Mouse (Mus musculus) testis, postnatal 14 days (tissue): Measurements from ENCODE around the gene Cd300lg.

Experiments
- DNase-seq: peaks from one replicate; pipeline ENCODE4 v3.0.0; 2021; ENCODE audit warnings: low spot score

Cd300lg gene

DNA sequence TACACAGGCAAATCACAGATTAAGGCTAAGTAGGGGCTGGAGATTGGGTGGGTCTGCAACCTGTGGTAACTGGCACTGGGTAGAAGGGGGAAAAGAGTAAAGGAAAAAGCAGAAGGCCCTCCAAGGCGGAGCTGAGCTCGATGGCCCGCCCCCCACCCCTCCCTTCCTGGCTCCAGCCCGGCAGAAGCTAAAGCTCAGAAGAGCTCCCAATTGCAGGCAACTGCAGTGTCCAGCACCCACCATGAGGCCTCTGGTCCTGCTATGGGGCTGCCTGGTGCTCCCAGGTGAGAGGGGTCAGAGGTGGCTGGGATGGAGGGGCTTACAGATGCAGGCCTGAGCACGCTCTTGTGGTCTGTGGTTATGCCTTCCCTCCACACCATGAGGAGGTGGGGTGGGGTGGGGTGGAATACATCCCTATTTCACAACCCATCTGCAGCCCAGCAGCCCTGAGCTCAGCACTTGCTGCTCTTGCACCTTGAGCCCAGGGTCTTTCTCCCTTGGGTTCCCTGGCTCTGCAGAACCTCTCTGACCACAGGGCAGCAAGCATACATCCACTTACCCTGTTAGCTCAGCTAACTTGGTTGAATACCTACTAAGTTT, at the start of gene Cd300lg:
Cd300lg (plus strand) TSS at position 160 of the 600 bp plus-strand sequence.
- no peak for DNase-seq

DNA sequence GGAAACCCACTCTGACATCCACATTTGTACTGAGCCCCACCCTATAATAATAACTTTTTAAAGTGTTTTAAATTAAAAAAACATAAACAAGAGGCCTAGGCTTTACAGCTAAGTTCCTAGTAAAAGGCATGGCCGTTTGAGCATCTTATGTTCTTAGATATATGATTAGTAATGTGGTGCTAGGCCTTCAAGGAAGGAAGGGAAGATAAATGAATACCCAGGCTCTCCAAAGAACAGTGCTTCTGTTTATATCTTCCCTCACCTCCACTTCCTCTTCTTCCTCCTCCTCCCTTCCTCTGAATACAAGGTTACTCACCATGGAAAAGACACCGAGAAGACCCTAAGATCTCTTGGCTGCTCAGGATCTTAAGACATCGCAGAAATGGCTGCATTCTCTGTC, 49.5 kb upstream of the Cd300lg start:
- DNase-seq = no peak

DNA sequence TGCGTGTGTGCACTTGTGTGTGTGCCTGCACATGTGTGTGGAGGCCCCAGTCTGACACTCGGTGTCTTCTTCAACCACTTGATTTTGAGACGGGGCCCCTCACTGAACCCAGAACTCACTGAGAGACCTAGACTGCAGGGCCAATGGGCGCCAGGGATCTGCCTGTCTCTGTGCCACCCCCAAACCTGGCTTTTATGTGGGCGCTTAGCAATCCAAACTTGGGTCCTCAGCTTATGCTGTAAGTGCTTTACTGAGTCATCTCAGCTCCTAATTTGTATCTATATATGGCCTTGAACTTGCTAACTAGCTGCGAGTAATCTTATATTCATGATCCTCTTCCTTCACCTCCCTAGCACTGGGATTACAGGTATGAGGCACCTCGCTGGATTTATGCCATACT, 48.9 kb upstream of the Cd300lg start:
- DNase-seq = no peak

DNA sequence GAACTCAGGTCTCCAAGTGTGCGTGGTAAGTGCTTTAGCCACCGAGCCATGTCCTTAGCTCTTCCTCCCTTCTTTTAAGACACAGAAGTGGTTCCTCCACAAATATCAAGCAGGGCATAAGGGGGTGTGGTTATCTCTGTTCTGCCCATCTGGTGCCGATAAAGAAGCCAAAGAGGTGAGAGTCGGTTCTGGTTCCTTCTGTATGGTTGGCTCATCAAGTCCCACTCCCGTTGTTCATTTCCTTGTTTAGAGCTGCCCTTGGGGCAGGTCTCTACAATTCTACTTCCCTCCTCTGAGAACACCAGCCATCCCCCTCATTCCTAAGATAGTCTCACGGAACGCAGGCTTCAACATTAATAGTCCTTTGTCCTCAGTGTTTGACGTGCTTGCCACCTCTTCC, 47.2 kb upstream of the Cd300lg start:
- peak; percentile 48 for DNase-seq

DNA sequence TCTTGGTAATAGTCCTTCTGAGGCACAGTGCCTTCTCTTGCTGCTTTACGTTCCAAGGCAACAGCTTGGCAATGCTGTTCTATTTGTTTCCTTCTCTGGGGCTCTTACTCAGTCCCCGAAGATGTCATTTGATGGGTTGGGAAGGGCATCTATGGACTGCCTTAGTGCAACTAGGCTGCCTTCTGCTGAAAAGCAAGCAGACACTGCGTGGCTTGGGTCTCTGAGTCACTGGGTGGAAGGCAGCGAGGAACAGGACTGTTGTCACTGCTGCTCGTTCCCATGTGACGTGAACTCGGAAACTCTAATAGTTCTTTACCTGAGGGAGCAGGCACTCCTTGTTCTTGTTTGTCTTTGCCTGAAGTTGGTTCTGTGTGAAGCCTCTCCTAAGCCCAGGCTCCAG, 45.4 kb upstream of the Cd300lg start:
- no peak for DNase-seq

DNA sequence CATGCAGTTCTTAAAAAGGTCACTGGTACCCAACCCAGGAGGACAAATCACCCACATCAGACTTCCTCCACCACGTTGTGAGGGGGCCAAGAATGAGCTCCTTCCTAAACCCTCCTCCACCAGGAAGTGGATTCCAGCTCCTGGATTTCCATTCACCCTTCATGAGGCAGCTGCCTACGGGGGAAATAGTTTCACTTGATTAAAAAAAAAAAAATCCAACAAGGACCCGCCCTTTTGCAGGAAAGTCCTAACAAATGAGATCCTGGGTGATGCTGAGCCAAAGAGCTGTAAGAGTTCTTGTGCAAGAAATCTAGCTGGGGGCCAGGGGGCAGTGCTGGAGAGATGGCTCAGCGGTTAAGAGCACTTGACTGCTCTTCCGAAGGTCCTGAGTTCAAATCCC, 43.1 kb upstream of the Cd300lg start:
- DNase-seq = no peak

DNA sequence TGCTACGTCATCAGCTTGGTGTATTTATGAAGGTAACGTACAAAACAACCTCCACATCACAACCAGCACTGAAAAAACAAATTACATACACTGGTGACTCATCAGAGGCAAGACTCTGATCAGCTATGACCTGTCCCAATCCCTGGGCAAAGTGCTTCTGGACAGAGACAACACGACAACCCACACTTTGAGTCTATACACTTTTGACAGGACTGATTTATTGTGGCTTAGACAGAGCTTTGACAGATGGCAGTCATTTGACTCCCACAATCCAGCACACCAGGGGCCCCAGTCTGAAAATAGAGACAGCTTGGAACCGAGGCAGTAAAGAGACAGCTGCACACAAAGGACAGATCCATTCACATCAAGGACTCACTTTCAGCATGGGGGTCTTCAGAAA, 41.8 kb upstream of the Cd300lg start:
- DNase-seq = no peak

DNA sequence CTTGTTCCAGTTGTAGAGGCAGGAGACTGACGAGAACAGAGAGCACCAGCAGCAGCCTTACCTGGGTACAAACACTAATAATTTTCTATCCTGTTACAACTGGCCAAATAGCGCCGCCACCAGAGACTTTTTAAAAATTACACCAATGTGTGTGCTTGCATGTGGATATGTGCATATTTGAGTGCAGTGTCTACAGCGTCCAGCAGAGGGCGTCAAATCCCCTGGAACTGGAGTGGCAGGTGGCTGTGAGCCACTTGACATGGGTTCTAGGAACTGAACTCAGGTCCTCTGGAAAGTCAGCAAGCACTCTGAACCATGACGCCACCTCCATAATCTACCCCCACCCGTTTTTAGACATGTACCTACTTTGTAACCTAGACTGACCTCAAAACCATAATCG, 37.1 kb upstream of the Cd300lg start:
- DNase-seq = no peak

DNA sequence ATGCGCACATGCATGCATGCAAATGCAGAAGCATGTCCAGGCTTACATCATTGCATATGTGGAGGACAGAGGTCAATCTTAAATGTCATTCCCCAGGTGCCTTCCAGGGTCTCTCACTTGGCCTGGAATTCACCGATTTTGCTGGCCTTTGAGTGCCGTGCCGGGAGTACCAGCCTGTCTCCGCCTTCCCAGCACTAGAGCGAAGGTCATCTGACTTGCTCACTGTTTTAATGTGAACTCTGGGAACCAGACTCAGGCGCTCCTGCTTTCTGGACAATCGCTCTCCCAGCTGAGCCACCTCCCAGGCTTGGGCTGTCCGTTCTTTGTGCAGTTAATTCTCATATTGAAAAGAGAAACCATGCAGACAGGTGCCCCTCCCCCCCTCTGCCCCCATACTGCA, 35.0 kb upstream of the Cd300lg start:
- no peak for DNase-seq

DNA sequence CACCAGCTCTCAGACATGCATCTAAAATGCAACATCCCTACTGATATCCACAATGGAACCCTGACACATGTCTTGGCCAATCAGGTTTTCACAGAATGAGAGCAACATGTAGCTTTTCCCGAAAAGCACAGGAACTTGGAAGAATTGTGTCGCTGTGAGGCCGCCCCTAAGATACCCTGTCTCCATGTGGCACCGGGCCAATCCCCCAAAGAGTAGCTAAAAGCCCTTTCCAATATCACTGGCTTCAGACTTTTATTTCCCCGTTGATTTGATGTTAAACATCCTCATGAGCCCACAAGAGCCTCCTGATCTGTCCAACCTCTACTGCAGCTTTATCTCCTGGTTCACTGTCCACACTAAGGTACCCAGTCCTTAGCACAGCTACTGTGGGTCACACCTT, 34.6 kb upstream of the Cd300lg start:
- no peak for DNase-seq

DNA sequence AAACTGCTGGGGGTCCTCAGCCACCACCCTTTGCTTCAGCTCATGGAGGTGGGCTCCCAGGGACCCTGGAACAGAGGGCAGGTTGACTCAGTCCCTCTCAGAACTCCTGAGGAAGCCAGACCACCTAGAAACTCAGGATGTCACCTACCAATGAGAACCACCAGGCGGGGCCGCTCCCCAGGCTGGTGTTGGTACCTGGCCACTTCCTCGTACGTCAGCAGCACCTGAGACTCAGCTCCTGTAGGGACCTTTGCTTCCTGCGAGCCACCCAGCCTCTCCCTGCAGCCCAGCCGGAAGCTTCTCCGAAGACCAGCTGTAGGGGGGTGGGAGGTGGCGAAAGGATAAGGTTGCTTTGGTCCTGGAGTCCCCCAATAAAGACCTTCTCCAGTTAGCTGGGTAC, 32.9 kb upstream of the Cd300lg start:
- DNase-seq = no peak

DNA sequence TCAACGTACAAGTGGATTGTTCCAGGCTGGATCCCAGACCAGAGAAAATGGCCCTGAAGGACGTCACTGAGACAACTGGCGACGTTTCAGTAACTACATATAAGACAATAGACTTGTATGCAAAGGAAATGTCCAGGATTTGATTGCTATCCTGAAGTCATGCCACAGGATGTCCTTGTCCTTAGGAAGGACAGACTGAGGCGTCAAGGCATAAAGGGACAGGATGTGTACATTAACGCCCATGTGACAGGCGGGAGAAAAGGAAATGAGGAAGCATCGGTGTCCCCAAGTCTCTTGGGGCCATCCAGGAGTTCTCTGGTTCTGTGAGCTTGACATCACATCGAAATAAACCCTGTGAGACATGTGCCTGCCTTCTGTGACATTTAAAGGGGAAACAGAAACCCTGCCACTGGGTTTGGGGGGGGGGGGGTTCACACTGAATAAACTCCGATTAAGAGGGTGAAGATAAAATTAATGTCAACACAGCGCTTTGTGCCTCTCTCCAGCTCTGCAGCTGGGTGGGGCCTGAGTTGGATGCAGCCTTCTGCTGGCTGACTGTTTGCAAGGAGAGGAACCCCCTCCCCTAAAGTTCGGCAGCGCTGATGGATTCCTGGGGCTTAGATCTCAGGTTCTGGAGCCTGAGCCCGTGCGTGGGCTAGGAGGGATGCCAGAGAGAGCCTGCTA, 32.2 kb upstream of the Cd300lg start:
- DNase-seq = no peak

DNA sequence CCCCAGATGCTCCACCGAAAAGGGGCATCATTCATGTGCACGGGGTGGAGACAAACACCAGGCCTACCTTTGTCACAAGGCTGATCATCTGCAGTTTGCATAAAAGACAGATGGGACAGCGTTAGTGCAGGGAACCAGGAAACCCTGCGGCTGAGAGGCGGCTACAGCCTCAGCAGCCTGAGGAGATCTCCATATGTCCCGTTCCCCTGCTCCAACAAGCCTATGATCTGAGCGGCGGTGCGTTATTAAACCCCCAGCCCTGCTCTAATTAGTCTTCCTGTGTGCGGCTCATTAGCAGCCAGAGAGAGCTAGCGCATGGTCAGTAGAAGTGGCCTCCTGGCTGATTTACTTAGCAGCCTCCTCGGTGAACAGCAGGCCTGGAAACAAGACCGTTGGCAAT, 31.2 kb upstream of the Cd300lg start:
- DNase-seq = no peak

DNA sequence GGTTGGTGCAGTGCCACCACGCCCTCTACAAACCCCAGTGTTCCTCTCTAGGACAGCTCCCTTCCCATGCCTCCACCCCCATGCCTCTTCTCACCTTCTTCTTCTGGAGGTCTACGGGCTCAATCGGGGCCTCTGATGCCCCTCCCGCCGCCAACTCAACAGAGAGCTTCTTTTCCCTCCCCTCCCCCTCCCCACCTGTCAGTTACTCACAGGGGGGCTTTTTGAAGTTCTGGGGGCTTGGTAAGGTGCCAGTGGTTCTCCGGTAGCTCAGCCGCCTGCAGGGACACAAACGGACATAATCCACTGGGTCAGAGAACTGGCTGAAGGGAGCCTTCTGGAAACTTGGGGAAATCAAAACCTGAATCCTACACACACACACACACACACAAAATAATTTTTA, 29.8 kb upstream of the Cd300lg start:
- DNase-seq = no peak

DNA sequence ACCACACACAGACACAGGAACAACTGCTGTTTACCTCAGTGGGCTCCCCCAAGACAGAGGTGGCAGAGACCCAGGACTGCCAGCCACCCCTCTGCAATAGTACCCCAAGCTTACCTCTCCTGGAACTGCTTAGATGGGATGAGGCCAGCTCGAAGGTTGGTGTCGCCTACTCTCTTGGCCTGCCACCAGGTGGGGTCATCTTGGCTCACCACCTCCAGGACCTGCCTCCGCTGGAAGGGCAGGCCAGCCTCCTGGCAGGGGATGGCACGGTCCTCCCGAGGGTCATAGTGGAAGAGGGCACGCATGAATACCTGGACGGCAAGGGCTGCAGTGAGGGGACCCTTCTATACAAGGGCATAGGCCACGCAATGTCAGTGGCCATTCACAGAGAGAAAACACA, 28.1 kb upstream of the Cd300lg start:
- no peak for DNase-seq

DNA sequence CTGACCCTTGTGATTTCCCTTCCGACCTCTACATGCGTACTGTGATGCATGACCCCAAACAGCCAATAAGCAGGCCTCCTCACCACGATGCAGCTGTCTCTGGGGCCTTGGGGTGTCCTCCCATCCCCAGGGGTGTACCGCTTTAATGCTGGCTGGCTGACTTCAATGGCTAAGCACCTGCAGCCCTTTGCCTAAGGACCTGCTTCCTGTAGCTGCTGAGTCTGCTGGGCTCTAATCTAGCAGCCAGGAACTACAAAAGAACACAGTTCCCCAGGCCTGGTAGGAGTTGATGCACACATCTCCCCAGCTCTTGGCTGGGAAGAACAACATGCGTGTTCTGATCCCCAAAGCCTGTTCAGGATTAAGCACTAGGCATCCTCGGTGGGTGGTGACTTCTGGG, 25.8 kb upstream of the Cd300lg start:
- DNase-seq = no peak

DNA sequence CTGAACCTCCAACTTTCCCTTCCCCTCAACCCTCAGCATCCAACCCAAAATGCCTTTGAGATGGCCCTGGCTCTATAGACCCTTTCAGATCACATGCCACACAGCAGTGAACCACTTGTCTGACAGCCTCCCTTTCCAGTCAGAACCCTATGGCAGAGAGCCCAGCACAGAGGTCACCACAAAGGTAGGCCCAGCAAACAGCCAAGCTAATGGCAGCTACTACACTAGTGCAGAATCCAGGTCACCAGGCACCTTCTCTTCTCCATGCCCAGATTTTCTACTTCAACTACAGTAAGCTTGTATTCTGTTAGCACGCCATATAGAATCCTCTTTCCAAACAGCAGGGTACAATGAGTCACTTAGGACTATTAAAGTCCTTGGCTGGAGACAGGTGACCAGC, 25.2 kb upstream of the Cd300lg start:
- DNase-seq = no peak

DNA sequence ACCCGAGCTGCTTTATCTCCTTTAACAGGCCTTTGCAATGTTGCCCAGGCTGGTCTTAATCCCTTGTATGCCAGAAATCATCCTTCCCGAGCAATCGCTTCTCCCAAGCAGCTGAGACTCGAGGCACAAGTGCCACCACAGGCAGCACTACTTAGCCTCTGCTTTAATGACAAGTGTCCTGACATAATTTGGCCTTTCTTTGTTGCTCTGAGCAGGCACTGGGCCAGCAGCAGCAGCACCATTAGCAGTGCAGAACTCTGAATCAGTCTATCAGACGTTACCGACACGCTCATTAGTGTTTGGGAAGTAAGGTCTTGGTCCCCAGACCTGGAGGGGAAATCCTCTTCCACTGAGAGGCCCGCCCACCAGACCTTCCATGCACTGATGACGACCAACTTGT, 21.6 kb upstream of the Cd300lg start:
- no peak for DNase-seq

DNA sequence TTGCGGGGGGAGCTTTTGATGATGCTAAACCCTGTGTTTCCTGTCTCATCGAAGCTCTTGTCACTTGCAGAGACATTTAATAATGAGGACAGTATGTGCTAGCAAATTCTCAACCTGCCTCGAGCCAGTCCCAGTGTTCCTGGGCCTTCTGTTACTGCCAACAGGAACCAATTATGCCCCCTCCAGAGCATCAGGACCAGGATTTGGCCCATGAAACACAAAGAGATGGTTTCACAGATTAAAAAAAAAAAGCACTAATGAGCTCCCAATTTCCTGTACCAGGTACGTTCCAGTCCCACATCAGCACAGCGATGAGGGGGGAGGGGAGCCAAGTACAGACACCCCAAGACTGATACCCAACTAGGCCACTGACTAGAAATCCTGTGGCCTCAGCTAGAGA, 20.1 kb upstream of the Cd300lg start:
- no peak for DNase-seq

DNA sequence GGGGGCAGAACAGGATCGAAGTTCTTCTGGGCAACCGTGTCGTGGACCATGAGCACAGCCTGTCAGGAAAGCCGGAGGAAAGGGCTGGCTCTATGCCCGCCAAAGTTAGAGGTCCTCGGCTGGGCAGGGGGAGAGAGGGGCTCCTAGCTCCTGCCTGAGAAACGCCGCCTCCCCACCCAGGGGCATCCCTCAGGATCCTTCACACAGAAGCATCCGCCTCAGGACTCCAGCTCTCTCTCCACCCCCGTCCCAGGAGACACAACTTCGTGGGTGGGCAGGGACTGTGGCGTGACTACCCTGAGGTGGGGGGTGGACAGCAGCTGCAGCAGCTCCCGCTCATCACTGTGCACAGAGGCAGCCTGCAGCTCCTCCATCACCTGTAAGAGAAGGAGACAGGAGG, 17.9 kb upstream of the Cd300lg start:
- no peak for DNase-seq

DNA sequence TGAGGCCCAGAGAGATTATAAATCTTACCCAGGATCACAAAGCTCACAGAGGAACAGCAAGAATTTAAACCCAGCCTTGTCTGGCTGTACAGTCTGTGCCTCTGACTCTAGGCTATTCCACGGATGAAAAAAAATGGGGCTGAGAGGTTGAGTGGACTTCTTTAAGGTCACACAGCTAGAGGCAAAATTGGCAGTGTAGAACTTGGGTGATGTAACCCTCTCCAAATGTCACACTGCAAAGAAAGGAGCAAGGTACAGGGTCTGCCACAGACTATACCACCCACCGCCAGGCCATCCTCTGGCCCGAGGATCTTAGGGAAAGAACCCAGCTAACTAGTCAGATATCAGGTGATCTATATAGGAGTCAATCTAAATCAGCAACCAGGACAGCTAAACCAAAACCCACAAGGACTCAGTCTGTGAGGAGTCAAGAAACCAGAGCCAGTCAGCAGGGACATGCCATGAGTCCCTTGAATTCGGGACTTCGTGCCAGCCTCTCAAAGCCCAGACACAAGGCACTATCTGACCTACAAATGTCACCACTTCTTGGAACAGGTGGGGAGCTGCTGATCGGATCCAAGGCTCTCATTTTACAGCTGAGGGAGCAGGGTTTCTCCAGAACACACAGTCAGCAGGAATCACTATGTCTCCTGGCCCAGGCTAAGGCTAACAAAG, 17.1 kb upstream of the Cd300lg start:
- no peak for DNase-seq

DNA sequence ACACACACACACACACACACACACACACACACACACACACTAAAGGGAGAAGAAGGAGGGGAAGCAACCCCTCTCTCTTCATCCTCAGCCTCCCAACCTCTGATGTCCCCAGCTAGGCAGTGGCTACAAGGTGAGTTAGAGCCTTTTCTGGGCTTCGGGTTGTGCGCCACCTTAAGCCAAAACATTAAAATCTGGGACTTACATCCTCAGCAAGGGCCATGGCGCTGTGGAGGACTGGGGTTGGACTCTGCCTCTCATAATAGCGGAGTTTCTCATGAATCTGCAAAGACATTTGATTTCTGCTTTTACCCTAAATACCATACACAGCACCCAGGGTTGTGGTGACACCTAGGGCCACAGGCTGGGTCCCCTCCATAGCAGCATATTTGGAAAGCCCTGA, 16.4 kb upstream of the Cd300lg start:
- DNase-seq = no peak

DNA sequence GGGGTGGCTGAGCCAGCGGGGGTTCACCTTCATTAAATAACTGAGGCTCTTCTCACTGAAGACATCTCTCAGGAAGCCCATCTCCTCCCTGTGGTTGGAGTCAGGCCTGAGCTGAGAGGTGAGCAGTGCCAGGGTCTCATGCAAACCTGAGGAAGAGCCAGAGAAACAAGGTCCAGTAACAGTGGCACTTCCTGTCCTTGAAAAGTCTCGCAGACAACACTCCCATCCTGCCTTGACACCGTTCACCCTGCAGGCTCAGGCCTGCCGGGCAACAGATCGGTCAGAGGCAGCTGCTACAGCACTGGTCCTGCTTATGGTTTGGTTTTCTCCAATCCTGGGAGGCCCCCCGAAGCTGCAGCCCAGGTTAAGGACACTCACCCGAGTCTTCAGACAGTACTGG, 16.0 kb upstream of the Cd300lg start:
- DNase-seq = no peak
